Mouse (Mus musculus): ENCODE measurements around the gene Rab15. TPM values are rescaled to one million over a fixed set of nuclear protein-coding genes. Genes with fewer than 3 reads are reported as not detected.

The Rab15 gene
- total and polyA plus RNA-seq, 3 experiments: 2.7 to 22.7 TPM; not detected in 1

- H3K4me3 ChIP-seq (ENCODE audit: control insufficient read depth in 1 of 2, insufficient read depth in 1 of 2, low read depth in 2 of 2, low read length in 2 of 2): no peak overlapping the region
- H3K79me2 ChIP-seq (ENCODE audit: control insufficient read depth, insufficient read depth, low read length, poor library complexity): no peaks in the 10 kb centered on the region
- peaks cover 7 to 20% of the 10 kb centered on the region in 2 experiments; a peak in 3 of 4 replicates for H3K36me3 ChIP-seq (ENCODE audit: control insufficient read depth in 1 of 2, insufficient read depth in 2 of 2, low read length in 2 of 2)
- TF ChIP-seq MAZ (IDR thresholded peaks at IDR 0.05; ENCODE audit: low read depth, low read length): no peak
- no peak for TF ChIP-seq ZMIZ1 (IDR thresholded peaks at IDR 0.05; ENCODE audit: low read depth, low read length)
- no peak for TF ChIP-seq KAT2A (conservative IDR thresholded peaks at IDR 0.05; ENCODE audit: low read depth, low read length)
- TF ChIP-seq CTCF (IDR thresholded peaks at IDR 0.05 in 2 of 3, conservative IDR thresholded peaks at IDR 0.05 in 1 of 3; ENCODE audit: control insufficient read depth in 1 of 3, insufficient read depth in 1 of 3, low read depth in 2 of 3, low read length in 3 of 3, poor library complexity in 1 of 3, severe bottlenecking in 1 of 3): peak in 1 of 3 experiments; percentile 3; a peak in 1 of 6 replicates
- TF ChIP-seq JUND (IDR thresholded peaks at IDR 0.05; ENCODE audit: low read depth, low read length): no peak
- no peak for TF ChIP-seq MYB (IDR thresholded peaks at IDR 0.05; ENCODE audit: low read depth, low read length)
- peak; percentile 55; the same call in 1 of the 2 replicates for TF ChIP-seq USF1 (IDR thresholded peaks at IDR 0.05; ENCODE audit: low read depth, low read length)
- no peak for TF ChIP-seq TCF12 (IDR thresholded peaks at IDR 0.05; ENCODE audit: low read depth, low read length)
- peak; percentile 23 for TF ChIP-seq RAD21 (IDR thresholded peaks at IDR 0.05; ENCODE audit: low read depth, low read length)
- no peak for TF ChIP-seq RCOR1 (IDR thresholded peaks at IDR 0.05; ENCODE audit: low read depth, low read length)
- TF ChIP-seq TAL1 (IDR thresholded peaks at IDR 0.05; ENCODE audit: low read length): no peak
- no peak overlapping the region for H3K9ac ChIP-seq (ENCODE audit: control insufficient read depth, low read depth, low read length, poor library complexity, severe bottlenecking)
- no peaks in the 10 kb centered on the region for H3K27me3 ChIP-seq (ENCODE audit: control insufficient read depth in 1 of 2, insufficient read depth in 2 of 2, low read length in 2 of 2)
- peaks cover 5 to 14% of the 10 kb centered on the region in 2 experiments for H3K4me1 ChIP-seq (ENCODE audit: control insufficient read depth in 1 of 2, insufficient read depth in 2 of 2, low read length in 2 of 2)
- H3K9me3 ChIP-seq (replicated peaks; ENCODE audit: insufficient read depth, low read length): no peaks in the 10 kb centered on the region
- no peak overlapping the region for H3K27ac ChIP-seq (ENCODE audit: control insufficient read depth, low read depth, low read length)
- DNase-seq (ENCODE audit: low read depth, low spot score): no peak
Measured at GRCm38 (mm10) chr12:76778305-76779083, 44.2 kb downstream of the Rab15 start.

- no peak overlapping the region for H3K4me3 ChIP-seq (ENCODE audit: control insufficient read depth in 1 of 2, insufficient read depth in 1 of 2, low read depth in 2 of 2, low read length in 2 of 2)
- H3K9me3 ChIP-seq (replicated peaks; ENCODE audit: insufficient read depth, low read length): no peaks in the 10 kb centered on the region
- H3K4me1 ChIP-seq (ENCODE audit: control insufficient read depth in 1 of 2, insufficient read depth in 2 of 2, low read length in 2 of 2): peaks cover 5 to 14% of the 10 kb centered on the region in 2 experiments
- H3K27me3 ChIP-seq (ENCODE audit: control insufficient read depth in 1 of 2, insufficient read depth in 2 of 2, low read length in 2 of 2): no peaks in the 10 kb centered on the region
- DNase-seq (ENCODE audit: low read depth, low spot score): no peak
- H3K9ac ChIP-seq (ENCODE audit: control insufficient read depth, low read depth, low read length, poor library complexity, severe bottlenecking): no peak overlapping the region
- H3K79me2 ChIP-seq (ENCODE audit: control insufficient read depth, insufficient read depth, low read length, poor library complexity): 0 out of 2 replicates have a peak, but pooled peaks cover 1% of the 10 kb centered on the region
- H3K36me3 ChIP-seq (ENCODE audit: control insufficient read depth in 1 of 2, insufficient read depth in 2 of 2, low read length in 2 of 2): peaks cover 7 to 20% of the 10 kb centered on the region in 2 experiments; a peak in 3 of 4 replicates
- H3K27ac ChIP-seq (ENCODE audit: control insufficient read depth, low read depth, low read length): no peak overlapping the region
- TF ChIP-seq SIN3A (IDR thresholded peaks at IDR 0.05; ENCODE audit: low read length): no peak
- 0 out of 2 replicates have a peak, but pooled peaks have one; percentile 9 for TF ChIP-seq SMC3 (IDR thresholded peaks at IDR 0.05; ENCODE audit: low read depth, low read length)
- no peak for TF ChIP-seq USF2 (IDR thresholded peaks at IDR 0.05; ENCODE audit: borderline replicate concordance in 1 of 2, insufficient read depth in 1 of 2, low read depth in 1 of 2, low read length in 2 of 2)
- no peak for TF ChIP-seq CHD1 (IDR thresholded peaks at IDR 0.05; ENCODE audit: low read depth, low read length)
- no peak for TF ChIP-seq POLR2AphosphoS2 (IDR thresholded peaks at IDR 0.05; ENCODE audit: low read length)
- TF ChIP-seq GABPA (IDR thresholded peaks at IDR 0.05; ENCODE audit: low read depth, low read length): no peak
- no peak for TF ChIP-seq MAX (IDR thresholded peaks at IDR 0.05; ENCODE audit: low read length)
- TF ChIP-seq UBTF (IDR thresholded peaks at IDR 0.05; ENCODE audit: borderline replicate concordance, insufficient read depth, low read depth, low read length): no peak
- no peak for TF ChIP-seq TAL1 (IDR thresholded peaks at IDR 0.05; ENCODE audit: low read length)
- TF ChIP-seq ZNF384 (IDR thresholded peaks at IDR 0.05; ENCODE audit: low read depth, low read length): no peak
- TF ChIP-seq CTCF (IDR thresholded peaks at IDR 0.05 in 2 of 3, conservative IDR thresholded peaks at IDR 0.05 in 1 of 3; ENCODE audit: control insufficient read depth in 1 of 3, insufficient read depth in 1 of 3, low read depth in 2 of 3, low read length in 3 of 3, poor library complexity in 1 of 3, severe bottlenecking in 1 of 3): peak; percentile 25 to 34 (median 32); a peak in 4 of 6 replicates
- TF ChIP-seq RCOR1 (IDR thresholded peaks at IDR 0.05; ENCODE audit: low read depth, low read length): no peak
- no peak for TF ChIP-seq BHLHE40 (IDR thresholded peaks at IDR 0.05; ENCODE audit: borderline replicate concordance, low read depth, low read length)
Measured at GRCm38 (mm10) chr12:76777845-76778244, 44.9 kb downstream of the Rab15 start.
